Mouse (Mus musculus) heart, adult 9 months (tissue): ENCODE results near the gene Tpm4.
"Not testable (repeated sequence)": the region's sequence is repeated elsewhere in the genome, so short reads cannot be mapped to it uniquely, and the experiment has no call there.

ENCODE experiments used
- DNase-seq, 2 experiments: peaks; one replicate each; pipeline ENCODE4 v3.0.0; 2022; ENCODE audit warnings: low spot score in 2 of 2

The Tpm4 gene

DNA sequence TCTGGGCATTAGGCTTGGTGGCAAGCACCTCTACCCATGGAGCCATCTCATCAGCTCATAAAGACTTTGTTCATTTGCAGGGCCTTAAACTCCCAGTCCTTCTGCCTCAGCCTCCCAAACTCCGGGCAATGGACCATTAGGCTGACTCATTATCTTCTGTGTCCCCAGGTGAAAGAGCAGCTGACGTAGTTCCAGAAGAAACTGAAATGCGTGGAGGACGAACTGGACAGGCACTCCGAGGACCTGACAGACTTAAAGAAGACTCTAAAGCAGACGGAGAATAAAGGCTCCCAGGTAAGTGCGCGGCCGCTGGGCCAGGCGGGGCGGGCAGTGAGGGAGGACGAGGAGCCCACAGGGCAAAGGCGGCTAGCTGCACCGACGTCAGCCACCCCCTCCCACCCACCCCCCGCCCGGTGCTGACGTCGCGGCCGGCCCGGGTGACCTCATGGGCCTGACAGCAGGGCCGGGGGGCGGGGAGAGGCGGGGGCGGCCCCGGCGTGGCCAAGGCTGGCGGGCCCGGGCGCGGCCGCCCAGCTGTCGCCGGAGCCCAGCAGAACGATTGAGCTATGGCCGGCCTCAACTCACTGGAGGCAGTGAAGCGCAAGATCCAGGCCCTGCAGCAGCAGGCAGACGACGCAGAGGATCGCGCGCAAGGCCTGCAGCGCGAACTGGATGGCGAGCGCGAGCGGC, at the start of gene Tpm4:
Tpm4 (plus strand) TSS at position 220 of the 690 bp plus-strand sequence.
- DNase-seq, result peak; percentile 75 to 77

DNA sequence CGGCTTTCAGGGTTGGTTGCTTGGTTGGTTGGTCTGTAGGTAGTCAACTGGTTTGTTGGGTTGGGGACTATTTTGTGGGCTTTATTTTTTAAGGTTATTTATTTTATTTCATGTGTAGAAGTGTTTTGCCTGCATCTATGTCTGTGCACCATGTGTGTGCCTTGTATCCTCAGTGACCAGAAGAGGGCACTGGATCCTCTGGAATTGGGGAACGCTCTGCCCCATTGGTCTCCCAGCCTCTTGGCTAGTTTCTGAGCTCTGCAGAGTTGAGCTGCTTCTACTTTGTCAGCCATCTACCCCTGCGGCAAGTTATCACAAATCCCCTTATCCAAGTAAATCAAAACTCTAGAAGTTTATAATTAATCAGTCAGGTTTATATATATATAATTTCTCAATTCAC, 47.2 kb upstream of the Tpm4 start:
- DNase-seq, result not testable (repeated sequence)

DNA sequence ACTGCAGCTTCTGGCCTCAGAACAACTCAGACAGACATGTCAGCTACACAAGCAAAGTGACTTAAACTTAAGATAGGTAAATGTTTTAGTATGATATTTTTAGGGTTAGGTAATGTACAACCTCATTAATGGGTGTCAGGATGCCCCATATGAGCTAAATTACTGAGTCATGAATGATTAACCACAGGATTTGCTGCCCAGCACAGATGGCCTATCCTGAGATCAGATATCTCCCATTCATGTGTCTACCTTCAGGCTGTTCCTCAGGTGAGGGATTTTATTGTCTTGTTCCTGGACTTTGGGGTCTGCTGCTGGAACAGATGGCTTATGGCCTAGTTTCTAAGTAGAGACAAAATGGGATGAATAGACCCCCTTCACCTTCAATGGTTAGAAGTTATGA, 38.1 kb upstream of the Tpm4 start:
- not testable (repeated sequence) for DNase-seq

DNA sequence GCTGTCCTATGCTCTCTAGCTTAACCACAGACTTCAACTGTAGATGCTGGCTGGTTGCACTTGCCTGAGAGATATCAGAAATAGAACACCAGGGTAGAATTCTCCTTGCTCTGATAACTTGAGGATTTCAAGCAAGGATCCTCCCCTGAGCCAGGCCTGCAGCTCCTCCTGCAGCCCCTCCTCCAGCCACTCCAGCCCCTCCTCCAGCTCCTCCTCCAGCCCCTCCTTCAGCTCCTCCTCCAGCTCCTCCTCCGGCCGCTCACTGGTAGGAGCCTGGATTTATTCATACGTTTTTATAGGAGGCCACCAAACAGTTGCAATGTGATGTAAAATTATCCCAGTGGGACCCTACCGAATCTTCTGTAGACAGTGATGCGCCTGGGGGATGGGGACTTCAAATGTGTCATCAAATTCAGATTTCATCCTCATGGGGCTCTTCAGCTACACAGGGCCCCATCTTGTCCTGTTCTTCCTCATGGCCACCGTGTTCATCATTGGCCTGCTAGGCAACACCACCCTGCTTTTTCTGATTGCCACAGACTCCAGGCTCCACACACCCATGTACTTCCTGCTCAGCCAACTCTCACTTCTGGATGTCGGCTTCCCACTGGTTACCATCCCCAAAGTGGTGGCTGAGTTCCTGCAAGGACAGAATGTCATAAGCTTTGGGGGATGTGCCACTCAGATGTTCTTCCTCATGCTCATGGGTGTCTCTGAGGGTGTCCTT, 35.2 kb upstream of the Tpm4 start:
- DNase-seq, result peak; percentile 18 to 19

DNA sequence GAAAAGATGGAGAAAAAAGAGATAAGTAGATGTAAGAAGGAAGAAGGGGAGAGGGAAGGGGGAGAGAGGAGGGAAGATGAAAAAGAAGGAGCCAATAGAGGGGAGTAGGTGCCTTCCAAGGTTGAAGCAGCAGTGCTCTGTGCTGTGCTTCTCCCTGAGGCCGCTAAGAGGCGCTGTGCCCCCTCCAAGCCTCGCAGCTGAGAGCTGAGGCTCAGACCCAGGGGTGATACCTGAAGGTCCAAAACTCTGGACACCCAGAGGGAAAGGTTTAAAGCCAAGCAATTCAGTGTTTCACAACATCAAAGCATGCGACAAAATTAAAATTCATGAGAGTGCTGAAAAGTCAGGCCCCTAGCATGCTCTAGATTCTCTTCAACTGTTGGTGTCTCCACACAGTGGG, 29.6 kb upstream of the Tpm4 start:
- no peak for DNase-seq

DNA sequence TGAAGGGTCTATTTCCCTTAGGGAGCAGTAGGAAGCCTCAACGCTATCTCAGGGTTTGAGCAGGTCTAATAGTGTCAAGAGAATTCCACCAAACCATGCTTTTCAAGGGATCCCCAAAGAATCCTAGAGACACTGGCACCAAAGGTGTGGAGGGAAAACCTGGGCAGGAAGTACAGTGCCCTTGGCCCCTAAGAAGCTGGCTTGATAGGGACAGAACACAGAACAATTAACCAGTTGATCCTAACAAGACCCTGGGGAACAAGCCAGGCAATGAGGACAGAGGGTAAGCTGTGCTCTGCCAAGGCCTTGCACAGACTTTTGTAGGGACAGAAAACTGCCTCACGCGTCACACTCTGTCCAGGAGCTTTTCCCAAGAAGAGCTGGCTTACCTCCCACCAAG, 28.0 kb upstream of the Tpm4 start, which contains the start of gene Olfr374:
Olfr374 (plus strand) TSS at position 301 of the 400 bp plus-strand sequence.
- no peak for DNase-seq

DNA sequence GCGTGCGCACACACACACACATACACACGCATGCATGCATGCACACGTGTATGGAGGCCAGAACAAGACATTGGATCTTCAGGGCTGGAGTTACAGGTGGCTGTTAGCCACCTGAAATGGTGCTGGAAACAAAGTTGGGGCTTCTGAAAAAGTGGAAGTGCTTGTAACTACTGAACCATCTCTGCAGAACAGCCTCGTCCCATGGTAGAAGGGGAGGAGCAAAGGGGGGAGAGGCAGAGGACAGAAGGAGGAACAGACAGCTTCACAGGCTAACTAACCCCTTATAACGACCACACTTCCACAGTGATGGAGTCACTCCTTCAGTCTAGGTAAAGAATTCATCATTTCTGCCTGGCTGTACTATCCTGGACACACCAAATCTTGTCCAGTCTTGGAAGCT, 23.9 kb upstream of the Tpm4 start:
- DNase-seq, result no peak

DNA sequence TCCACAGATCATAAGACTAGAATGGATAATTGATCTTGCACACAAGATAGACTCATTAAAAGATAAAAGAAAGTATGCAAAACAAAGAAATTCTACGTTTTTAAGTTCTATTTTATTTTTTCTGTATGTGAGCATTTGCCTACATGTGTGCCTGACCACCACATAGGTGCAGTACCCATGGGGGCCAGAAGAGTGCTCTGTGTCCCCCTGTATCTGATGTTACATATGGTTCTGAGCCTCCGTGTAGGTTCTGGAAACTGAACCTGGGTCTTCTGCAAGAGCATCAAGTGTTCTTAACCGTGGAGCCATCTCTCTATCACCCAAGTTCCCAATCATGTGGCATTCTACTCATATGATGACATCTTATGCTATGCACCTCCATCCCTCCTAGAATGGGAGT, 22.3 kb upstream of the Tpm4 start:
- no peak for DNase-seq

DNA sequence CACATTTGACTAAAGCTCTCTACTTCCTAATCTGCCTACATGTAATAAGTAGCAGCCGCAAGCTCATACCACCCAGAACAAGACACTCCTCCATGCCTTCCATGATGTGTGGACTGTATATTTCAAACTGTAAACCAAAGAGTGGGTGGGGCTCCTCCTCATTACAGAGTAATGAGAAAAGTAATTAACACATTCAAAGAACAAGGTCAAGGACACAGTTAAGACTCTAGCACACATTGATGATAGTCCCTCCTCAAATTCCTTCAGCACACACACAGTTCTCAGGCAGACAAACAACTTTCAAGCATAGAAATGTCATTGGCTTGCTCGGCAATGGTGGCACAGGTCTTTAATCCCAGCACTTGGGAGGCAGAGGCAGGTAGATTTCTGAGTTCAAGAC, 19.6 kb upstream of the Tpm4 start:
- DNase-seq, result no peak

DNA sequence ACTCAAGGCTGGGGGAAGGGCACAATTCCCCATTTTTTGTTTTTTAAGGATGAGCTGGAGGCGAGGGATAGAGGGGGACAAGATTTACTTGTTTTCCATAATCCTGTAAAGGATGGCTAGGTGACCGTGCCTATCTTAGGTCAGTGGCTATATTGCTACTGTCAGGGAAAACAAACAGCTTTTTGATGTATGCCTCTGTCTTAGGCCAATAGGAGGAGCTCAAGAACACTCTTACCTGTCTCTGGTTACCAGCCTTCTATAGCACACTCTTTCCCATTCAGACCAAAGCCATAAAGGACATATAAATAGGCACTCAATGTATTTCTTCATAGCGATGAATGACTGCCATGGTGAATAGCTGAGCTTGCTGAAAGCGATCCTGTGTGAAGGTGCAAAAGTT, 16.2 kb upstream of the Tpm4 start:
- no peak for DNase-seq

DNA sequence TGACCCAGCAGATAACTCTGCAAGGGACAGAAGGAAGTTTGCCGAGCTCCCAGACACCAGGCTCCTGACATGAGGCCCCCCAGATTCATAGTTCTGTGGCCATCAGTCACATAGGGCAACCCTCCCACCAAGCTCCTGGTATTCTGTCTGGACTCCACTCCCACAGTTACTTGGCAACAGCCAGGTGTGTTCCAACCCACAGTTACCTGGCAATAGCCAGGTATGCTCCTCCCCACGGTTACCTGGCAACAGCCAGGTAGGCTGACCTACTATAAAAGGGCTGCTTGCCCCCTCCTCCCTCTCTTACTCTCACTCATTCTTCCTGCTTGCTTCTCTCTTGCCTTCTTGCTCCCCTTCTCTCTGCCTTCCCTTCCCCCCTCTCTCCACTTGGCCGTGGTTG, 13.3 kb upstream of the Tpm4 start:
- not testable (repeated sequence) for DNase-seq

DNA sequence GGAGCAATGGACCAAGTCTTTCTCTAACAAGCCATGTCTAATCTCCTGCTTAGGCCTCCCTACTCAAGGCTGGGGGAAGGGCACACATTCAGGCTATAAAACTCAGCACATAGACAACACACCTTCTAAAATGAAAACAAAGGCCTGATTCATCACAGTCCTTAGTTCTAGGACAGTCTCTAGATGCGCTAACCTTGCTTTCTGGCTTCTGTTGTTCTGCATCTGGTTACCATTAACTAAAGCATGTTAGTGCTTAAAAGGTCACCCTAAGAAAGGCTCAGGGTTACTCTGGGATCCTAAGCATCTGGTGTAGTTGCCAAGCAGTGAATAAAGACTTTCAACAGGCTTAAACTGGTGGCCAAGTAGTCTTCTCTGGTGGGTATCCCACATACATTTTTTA, 12.8 kb upstream of the Tpm4 start:
- no peak for DNase-seq

DNA sequence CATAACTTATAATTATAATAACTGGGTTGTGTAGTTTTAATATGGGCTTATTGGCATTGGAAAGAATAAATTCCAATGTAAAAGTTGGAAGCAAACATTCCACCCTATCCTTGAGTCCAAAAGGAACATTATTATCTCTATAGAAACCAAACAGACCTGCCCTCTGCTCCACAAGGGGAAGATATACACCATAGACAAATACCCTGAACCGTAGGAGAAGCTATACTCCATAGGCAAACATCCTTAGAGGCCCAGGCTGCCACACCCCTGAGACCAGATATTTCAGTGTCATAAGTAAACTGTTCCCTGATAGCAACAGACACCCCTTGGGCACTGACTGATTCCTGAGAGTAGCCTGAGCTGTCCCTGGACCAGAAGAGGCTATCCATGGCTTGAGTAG, 6.9 kb upstream of the Tpm4 start:
- DNase-seq, result no peak

DNA sequence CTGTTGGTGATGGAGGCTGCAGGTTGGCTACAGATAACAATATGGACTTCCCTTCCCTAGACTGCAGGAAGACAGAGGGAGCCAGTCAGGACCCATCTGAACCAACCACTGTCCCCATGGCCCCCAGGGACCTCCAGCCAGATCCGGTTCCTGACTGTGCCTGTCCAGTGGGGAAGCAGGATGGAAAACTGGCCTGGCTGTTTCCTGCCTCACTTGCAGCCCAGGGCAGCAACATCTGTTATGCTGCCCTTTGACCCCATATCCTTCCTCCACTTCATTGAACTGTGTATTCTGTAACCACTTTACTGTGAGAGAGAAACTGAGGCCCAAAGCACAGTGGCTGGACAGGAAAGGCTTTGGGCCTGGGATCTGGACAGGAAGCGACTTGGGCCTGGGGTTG, 3.5 kb upstream of the Tpm4 start:
- peak in 1 of 2 experiments; percentile 53 for DNase-seq

DNA sequence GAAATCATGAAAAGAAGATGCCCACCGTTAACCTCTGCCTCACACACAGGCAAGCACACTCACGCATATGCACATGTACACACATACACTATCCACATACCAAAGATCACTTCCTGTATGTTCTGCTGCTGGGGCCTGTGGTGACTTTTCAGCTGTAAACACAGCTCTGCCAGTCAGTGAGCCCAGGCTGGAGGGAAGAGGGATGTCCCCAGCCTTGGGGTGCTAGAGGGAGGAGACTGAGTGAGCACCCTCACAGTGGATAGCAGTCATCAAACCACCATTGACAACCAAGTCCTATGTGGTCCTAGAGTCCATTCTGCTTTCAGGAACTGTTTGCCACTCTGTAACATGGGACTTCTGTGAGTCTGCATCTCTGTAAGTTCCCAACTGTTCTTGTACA, 2.9 kb upstream of the Tpm4 start:
- DNase-seq, result no peak

DNA sequence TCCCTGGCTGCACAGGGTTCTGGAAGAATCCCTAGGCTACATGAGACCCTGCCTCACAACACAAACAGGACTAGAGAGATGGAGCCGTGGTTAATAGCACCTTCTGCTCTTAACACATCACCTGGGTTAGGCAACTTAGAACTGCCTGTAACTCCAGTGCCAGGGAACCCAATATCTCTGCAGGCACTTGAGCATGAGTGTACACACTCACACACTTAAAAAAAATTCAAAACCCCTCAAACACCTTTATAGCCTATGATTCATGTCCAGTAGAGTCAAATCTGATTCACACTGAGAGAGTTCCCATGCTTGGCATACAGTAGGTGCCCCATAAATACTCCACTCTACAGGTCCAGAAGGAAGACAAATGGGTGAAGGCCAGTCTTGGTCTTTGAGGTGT, 2.4 kb upstream of the Tpm4 start:
- no peak for DNase-seq

DNA sequence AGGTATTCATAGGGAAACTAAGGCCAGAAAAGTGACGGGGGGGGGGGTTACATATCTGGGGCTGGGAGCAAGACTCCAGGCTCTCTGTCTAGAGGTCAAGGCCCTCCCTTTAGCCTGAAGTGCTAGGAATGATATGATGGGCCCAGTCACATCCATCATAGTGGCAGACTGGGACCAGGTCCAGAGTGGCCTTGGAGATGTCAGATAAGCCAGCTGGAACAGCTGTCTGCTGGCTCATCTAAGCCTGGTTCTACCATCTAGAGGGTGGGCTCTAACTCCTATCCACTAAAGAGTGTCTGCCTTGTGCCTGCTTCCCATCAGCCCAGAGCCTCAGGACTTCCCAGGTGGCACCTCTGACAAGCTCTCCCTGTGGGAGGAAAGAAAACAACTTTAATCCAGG, 1.9 kb upstream of the Tpm4 start:
- DNase-seq, result no peak

DNA sequence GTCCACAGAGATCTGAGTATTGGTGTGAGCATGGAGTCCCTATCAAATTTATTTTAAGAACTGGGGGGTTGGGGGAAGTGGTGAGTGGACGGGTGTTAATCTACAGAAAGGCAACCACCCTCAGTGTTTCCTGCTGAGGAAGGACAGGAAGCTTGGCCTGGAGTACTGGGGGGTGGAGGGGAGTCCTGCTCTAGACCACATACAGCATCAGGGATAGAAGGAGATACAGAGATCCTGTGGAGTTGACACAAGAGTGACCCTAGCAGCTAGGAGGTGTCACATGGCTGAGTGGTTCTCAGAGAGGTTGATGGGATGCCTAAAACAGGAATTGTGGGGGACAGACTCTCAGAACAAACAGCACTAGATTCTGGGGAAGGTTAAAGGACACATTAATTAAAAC, 1.3 kb upstream of the Tpm4 start:
- DNase-seq, result no peak

DNA sequence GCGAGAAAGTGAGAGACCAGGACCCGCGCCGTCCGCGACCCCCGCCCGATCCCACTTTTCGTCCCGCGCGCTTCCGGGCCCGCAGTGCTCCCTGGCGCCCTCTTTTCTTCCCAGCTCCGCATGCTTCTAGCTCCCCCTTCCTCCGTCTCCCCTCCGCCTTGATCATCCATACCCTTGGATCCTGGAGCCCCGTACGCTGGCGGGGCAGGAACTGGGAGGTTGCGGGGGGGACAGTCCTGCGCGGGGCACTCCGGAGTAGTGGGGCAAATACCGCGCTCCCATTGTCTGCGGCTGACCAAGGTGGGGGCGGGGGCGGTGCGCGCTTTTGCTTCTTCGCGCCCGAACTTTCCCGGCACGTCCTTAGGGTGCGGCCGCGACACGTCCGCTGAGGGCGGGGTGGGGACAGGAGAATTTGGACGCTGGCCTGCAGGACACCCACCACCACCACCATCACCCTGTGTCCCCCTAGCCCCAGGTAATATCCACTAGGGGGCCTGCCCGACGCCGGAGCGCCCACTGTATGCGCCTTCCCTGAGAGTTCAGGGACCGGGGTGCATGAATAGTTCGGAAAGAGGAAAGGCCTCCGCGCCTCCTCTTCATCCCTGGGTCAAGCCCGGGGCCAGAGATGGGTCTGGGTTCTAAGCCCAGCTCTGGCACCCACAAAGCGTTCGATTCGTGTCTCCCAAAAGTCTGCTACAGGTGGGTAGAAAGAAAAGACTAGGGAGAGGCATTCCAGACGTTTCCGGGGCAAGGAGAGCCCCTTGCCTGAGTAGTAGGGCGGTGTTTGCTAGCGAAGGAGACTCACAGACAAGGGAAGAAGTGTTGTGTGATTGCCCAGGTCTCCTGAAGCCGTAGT, 899 bp downstream of the Tpm4 start:
- peak; percentile 47 to 59 for DNase-seq

DNA sequence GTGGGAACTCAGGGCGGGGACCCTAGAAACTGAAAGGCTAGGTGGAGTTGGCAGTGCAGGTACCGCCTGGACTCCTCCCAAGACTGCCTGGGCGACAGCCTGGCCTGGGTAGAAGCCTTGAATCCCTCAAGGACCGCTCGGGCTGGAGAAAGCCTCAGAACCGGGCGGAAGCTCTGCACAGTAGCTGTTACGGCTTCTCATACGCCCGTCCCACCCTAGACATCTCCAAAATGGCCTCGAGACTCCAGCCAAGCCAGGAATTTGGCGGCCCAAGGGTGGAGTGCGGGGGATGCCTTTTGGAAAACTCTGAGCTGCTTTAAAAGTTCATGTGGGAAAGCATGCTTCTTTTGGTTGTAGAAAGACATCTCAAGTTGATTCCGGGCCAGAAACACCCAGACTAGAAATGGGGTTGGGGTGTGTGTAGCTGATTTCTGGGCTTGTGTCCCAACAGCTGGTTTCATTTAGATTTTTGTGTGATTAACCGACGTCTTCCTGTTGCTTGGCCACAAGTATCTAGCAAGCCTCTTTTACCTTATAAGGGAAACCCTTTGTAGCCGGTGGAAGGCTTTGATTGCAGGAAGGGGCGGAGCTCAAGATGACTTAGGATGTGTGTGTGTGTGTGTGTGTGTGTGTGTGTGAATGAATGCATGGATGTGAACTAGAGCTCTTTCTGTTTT, 1.7 kb downstream of the Tpm4 start:
- DNase-seq, result peak; percentile 89 to 93

DNA sequence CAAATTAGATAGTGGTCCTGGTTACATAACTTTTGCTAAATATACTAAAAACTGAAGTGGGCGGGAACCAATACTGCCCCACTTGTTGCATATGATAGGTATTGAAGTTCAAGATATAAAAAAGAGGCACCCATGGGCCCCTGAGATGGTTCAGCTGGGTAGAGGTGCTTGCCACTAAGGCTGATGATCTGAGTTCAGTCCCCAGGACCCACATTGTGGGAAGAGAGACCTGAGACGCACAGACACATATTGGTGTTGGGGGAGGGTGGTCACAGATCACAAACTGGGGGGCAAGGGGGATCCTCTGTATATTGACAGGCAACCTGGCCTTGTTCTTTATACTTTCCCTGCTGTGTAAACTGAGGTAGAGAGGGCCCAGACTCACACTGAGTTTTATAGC, 2.7 kb downstream of the Tpm4 start:
- DNase-seq, result no peak

DNA sequence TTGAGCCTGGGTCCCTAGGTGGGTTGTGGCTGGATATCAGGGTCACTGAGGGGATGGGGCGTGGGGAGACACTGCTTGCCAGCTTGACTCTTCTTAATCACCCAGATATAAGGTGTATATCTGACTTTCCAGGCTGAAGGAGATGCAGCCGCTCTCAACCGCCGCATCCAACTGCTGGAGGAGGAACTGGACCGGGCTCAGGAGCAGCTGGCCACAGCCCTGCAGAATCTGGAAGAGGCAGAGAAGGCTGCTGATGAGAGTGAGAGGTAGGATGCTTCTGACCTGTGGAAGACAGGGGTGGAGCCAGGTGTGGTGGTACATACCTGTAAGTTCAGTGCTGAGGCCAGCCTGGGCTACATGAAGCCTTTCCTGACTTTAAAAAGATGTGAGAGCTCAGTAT, 3.7 kb downstream of the Tpm4 start:
- DNase-seq, result no peak
